Mouse (Mus musculus): ENCODE results near the gene Cyp4a32.

The Cyp4a32 gene

DNA sequence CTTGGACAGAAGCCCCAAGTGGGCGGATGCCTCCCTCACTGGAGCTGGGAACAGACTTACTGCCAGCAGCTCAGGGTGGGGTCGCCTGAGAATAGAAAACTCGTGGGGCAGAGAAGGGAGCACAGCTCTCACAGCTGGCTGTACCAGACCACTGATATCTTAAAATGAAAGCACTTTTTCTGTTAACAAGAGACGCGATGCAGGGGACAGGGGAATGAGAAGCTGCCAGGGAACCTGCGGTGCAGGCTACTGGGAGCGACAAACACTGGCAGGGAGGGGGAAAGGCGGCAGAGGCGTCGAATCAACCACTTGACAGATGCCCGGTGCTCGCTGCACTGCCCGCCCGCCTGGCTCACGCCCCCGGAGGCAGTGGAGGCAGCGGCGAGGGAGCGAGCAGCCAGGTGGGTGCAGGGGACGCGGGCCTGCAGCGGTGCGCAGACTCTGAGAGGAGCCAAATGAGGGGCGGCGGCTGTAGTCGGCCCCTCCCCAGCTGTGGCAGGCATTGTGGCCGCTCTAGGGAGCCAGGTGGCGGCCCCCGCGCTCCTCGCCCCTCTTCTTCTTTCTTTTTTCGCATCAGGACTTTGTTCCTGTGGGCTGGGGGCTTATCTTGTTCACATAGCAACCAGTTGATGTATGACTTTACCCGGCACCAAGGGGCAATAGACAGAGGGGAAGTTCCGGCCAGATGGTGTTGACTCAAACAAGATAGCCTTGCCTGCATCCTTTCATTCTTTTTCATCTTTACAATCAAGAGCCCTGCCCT, 56.5 kb downstream of the Cyp4a32 start:
- peak; percentile 27 for DNase-seq

GRCm38 (mm10) chr4:115657867-115658249, 57.1 kb downstream of the Cyp4a32 start:
- no peak for DNase-seq

- no peak for DNase-seq
Measured at GRCm38 (mm10) chr4:115659190-115659589, 58.4 kb downstream of the Cyp4a32 start.
